Mouse (Mus musculus) erythroblast, embryonic 14.5 days (primary cell): ENCODE results near the gene Rgl3.

Experiments used
- GATA1 ChIP-seq: IDR thresholded peaks from 2 replicates; pipeline ENCODE4 v1.6.1; 2012; ENCODE audit warnings: low read length, inconsistent platforms, mixed read lengths
- TAL1 ChIP-seq: IDR thresholded peaks from 3 replicates; pipeline ENCODE4 v1.6.1; 2012; ENCODE audit warnings: low read length, inconsistent platforms, mixed read lengths

- TF ChIP-seq GATA1 (no peak), TAL1 (no peak)
Observed at GRCm38 (mm10) chr9:22012731-22013130, 23.5 kb upstream of the Rgl3 start.
